Mouse (Mus musculus): ENCODE results near the gene Rtl8a.
"Not testable (repeated sequence)": the region's sequence is repeated elsewhere in the genome, so short reads cannot be mapped to it uniquely, and the experiment has no call there.

GRCm38 (mm10) chrX:53652917-53653316, 9.4 kb upstream of the Rtl8a start:
- TF ChIP-seq CTCF, EP300 (IDR thresholded peaks at IDR 0.05; ENCODE audit: low read depth): not testable (repeated sequence)
